Mouse (Mus musculus): ENCODE measurements at regions not wholly inside any gene's neighbourhood (a gene's known extent, or its start where the extent isn't known, plus 50 kb on each side); places are given as distances from the start of the nearest gene placed in this dataset.

- Histone ChIP-seq H3K4me2 (ENCODE audit: insufficient read depth, low read depth, poor library complexity, severe bottlenecking) (no peak overlapping the region), H3K9ac (ENCODE audit: insufficient read depth, low read depth) (no peak overlapping the region), H3K79me2 (replicated peaks; ENCODE audit: control insufficient read depth, extremely low read depth, insufficient read depth, poor library complexity, severe bottlenecking) (no peaks in the 10 kb centered on the region), H3K27ac (ENCODE audit: insufficient read depth, low read depth) (no peak overlapping the region), H3K9me3 (replicated peaks; ENCODE audit: low read length) (no peaks in the 10 kb centered on the region), H3K36me3 (replicated peaks in 1 of 2; ENCODE audit: control insufficient read depth in 1 of 2, insufficient read depth in 1 of 2, low read length in 1 of 2) (no peaks in the 10 kb centered on the region), H3K4me3 (replicated peaks in 1 of 3; ENCODE audit: low read depth in 2 of 3, low read length in 2 of 3, poor library complexity in 1 of 3) (no peak overlapping the region), H3K4me1 (ENCODE audit: control insufficient read depth in 1 of 2, insufficient read depth in 2 of 2) (no peaks in the 10 kb centered on the region), H3K27me3 (replicated peaks) (no peaks in the 10 kb centered on the region)
- dilution Hi-C loops (cut with MboI; ENCODE audit: extremely low pct_ligation_motif_present, extremely low pct_unique_long_range_greater_than_20kb, low sequenced_read_pairs) = no loop called here
- TF ChIP-seq MEF2A (IDR thresholded peaks at IDR 0.05; ENCODE audit: borderline replicate concordance, low read depth, low read length) (no peak), ZC3H11A (IDR thresholded peaks at IDR 0.05; ENCODE audit: low read depth, low read length) (no peak), POLR2A (IDR thresholded peaks at IDR 0.05; ENCODE audit: low read depth, low read length) (no peak), NRF1 (IDR thresholded peaks at IDR 0.05; ENCODE audit: low read depth, low read length) (no peak), RAD21 (IDR thresholded peaks at IDR 0.05; ENCODE audit: low read depth, low read length) (no peak), MYC (IDR thresholded peaks at IDR 0.05; ENCODE audit: low read depth, low read length) (no peak), E2F4 (IDR thresholded peaks at IDR 0.05; ENCODE audit: insufficient replicate concordance, low read depth, low read length) (no peak), JUN (IDR thresholded peaks at IDR 0.05; ENCODE audit: insufficient read depth, low read depth, low read length) (no peak), MAX (IDR thresholded peaks at IDR 0.05; ENCODE audit: low read length) (no peak), ZNF384 (IDR thresholded peaks at IDR 0.05; ENCODE audit: low read depth, low read length) (no peak), MAZ (IDR thresholded peaks at IDR 0.05; ENCODE audit: low read depth, low read length) (no peak), KAT2A (IDR thresholded peaks at IDR 0.05; ENCODE audit: insufficient replicate concordance, low read length) (no peak), ZKSCAN1 (IDR thresholded peaks at IDR 0.05; ENCODE audit: borderline replicate concordance, low read depth, low read length) (no peak), ETS1 (conservative IDR thresholded peaks at IDR 0.05; ENCODE audit: low read depth, low read length) (no peak)
- no peak for DNase-seq (ENCODE audit: extremely low read depth)
- in situ Hi-C loops (cut with MboI; ENCODE audit: low pct_ligation_motif_present, low pct_unique_long_range_greater_than_20kb, low sequenced_read_pairs) = no loop called here
Measured at GRCm38 (mm10) chrX:19220785-19221496, 260.2 kb downstream of the Tex13c3 start.

GRCm38 (mm10) chrX:19219727-19220126 is 261.4 kb downstream of the Tex13c3 start:
- Histone ChIP-seq H3K36me3 (replicated peaks in 1 of 2; ENCODE audit: control insufficient read depth in 1 of 2, insufficient read depth in 1 of 2, low read length in 1 of 2) (no peaks in the 10 kb centered on the region), H3K9ac (ENCODE audit: insufficient read depth, low read depth) (no peak overlapping the region), H3K27ac (ENCODE audit: insufficient read depth, low read depth) (no peak overlapping the region), H3K4me2 (ENCODE audit: insufficient read depth, low read depth, poor library complexity, severe bottlenecking) (no peak overlapping the region), H3K79me2 (replicated peaks; ENCODE audit: control insufficient read depth, extremely low read depth, insufficient read depth, poor library complexity, severe bottlenecking) (no peaks in the 10 kb centered on the region), H3K4me1 (ENCODE audit: control insufficient read depth in 1 of 2, insufficient read depth in 2 of 2) (no peaks in the 10 kb centered on the region), H3K27me3 (replicated peaks) (no peaks in the 10 kb centered on the region), H3K9me3 (replicated peaks; ENCODE audit: low read length) (no peaks in the 10 kb centered on the region), H3K4me3 (replicated peaks in 1 of 3; ENCODE audit: low read depth in 2 of 3, low read length in 2 of 3, poor library complexity in 1 of 3) (no peak overlapping the region)
- no peak for DNase-seq (ENCODE audit: extremely low read depth)
- TF ChIP-seq MAX (IDR thresholded peaks at IDR 0.05; ENCODE audit: low read length) (no peak), ETS1 (conservative IDR thresholded peaks at IDR 0.05; ENCODE audit: low read depth, low read length) (no peak), GABPA (IDR thresholded peaks at IDR 0.05; ENCODE audit: insufficient replicate concordance, low read depth, low read length) (no peak), TBP (conservative IDR thresholded peaks at IDR 0.05; ENCODE audit: low read depth, low read length) (no peak), ELF1 (IDR thresholded peaks at IDR 0.05; ENCODE audit: low read depth, low read length) (no peak), ZNF384 (IDR thresholded peaks at IDR 0.05; ENCODE audit: low read depth, low read length) (no peak), USF1 (IDR thresholded peaks at IDR 0.05; ENCODE audit: low read depth, low read length) (no peak), PAX5 (IDR thresholded peaks at IDR 0.05; ENCODE audit: low read length) (no peak), RAD21 (IDR thresholded peaks at IDR 0.05; ENCODE audit: low read depth, low read length) (no peak), ZMIZ1 (IDR thresholded peaks at IDR 0.05; ENCODE audit: low read depth, low read length) (no peak), BHLHE40 (IDR thresholded peaks at IDR 0.05; ENCODE audit: low read depth, low read length) (no peak), USF2 (conservative IDR thresholded peaks at IDR 0.05; ENCODE audit: low read depth, low read length) (no peak), CHD1 (IDR thresholded peaks at IDR 0.05; ENCODE audit: low read depth, low read length) (no peak), ZC3H11A (IDR thresholded peaks at IDR 0.05; ENCODE audit: low read depth, low read length) (no peak)
- in situ Hi-C loops (cut with MboI; ENCODE audit: low pct_ligation_motif_present, low pct_unique_long_range_greater_than_20kb, low sequenced_read_pairs) = no loop called here
- dilution Hi-C loops (cut with MboI; ENCODE audit: extremely low pct_ligation_motif_present, extremely low pct_unique_long_range_greater_than_20kb, low sequenced_read_pairs) = no loop called here
